Mouse (Mus musculus): Measurements from ENCODE around the gene Tecta.

DNA sequence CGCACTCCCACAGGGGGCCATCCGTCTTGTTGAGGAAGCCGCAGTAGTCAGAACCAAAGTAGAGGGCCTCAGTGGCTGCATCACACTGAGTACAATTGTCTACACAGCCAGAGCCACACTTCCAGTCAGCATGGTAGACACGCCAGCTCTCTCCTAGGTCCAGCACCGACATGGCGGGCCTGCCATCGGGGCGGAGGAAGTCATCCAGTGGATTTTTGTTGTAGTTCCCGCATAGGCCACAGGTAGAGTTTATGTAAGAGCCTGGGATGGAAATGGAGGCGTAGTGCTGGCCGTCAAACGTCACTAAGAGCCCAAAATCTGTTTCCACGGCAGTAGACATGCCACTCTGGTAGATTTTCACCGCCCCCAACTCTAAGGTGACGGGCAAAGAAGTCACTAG lies 22.1 kb downstream of the Tecta start:
- TF ChIP-seq CTCF (IDR thresholded peaks at IDR 0.05; ENCODE audit: low read depth, low read length) (no peak), GATA2 (IDR thresholded peaks at IDR 0.05; ENCODE audit: borderline replicate concordance, low read depth, low read length) (no peak), POLR2AphosphoS5 (IDR thresholded peaks at IDR 0.05; ENCODE audit: insufficient replicate concordance, low read depth, low read length) (no peak)

Measured in G1E (cell line).